Mouse (Mus musculus) thymus, adult 2 months (tissue): ENCODE results near the gene Il1rl1. TPM values are rescaled to one million over a fixed set of nuclear protein-coding genes. Genes with fewer than 3 reads are reported as not detected.

ENCODE experiments used
- DNase-seq: peaks from one replicate; pipeline ENCODE4 v3.0.0; 2021
- H3K27ac ChIP-seq: fragments of 200-500 bp; 2 replicates; pipeline ENCODE4 v1.5.1; 2012; ENCODE audit warnings: low read length, control low read depth; ENCODE audit not compliant: control insufficient read depth, insufficient read depth
- H3K27me3 ChIP-seq: fragments of 200-500 bp; 2 replicates; pipeline ENCODE4 v1.6.1; 2012; ENCODE audit warnings: mild to moderate bottlenecking, low read length, moderate library complexity, mixed read lengths; ENCODE audit not compliant: control insufficient read depth, insufficient read depth
- H3K36me3 ChIP-seq: fragments of 200-500 bp; 2 replicates; pipeline ENCODE4 v1.6.1; 2012; ENCODE audit warnings: mild to moderate bottlenecking, low read length, moderate library complexity; ENCODE audit not compliant: control insufficient read depth, insufficient read depth
- H3K4me1 ChIP-seq: fragments of 200-500 bp; replicated peaks from 2 replicates; pipeline ENCODE4 v1.6.1; 2012; ENCODE audit warnings: low read length; ENCODE audit not compliant: control insufficient read depth, insufficient read depth
- H3K4me3 ChIP-seq: fragments of 200-500 bp; 2 replicates; pipeline ENCODE4 v1.5.1; 2012; ENCODE audit warnings: mild to moderate bottlenecking, low read length, control low read depth, moderate library complexity; ENCODE audit not compliant: control insufficient read depth, insufficient read depth
- CTCF ChIP-seq: fragments of 200-500 bp; IDR thresholded peaks from 2 replicates; pipeline ENCODE4 v1.5.1; 2012; ENCODE audit warnings: mild to moderate bottlenecking, control low read depth, low read length, moderate library complexity, borderline replicate concordance; ENCODE audit not compliant: control insufficient read depth, poor library complexity, insufficient read depth; ENCODE audit errors: extremely low read depth
- POLR2A ChIP-seq: fragments of 200-500 bp; IDR thresholded peaks from 2 replicates; pipeline ENCODE4 v1.6.1; 2012; ENCODE audit warnings: mild to moderate bottlenecking, low read length, control low read depth, moderate library complexity; ENCODE audit not compliant: control insufficient read depth, poor library complexity, insufficient read depth; ENCODE audit errors: extremely low read depth
- WGBS: fragments of 180-500 bp; shearing (Covaris S2); methylation state at CpG from one replicate; pipeline ENCODE4 v1.1.7; 2018; 5-methylcytosine and 5-hydroxymethylcytosine counted together
- polyA plus RNA-seq: library from polyadenylated mRNA; depleted of rRNA; stranded (reverse); fragments of >200 nt; gene quantifications from 2 replicates; pipeline ENCODE4 v1.2.3, GENCODE M21; 2012

Il1rl1 gene
- polyA plus RNA-seq, 1 experiment, result 0.46 TPM

DNA sequence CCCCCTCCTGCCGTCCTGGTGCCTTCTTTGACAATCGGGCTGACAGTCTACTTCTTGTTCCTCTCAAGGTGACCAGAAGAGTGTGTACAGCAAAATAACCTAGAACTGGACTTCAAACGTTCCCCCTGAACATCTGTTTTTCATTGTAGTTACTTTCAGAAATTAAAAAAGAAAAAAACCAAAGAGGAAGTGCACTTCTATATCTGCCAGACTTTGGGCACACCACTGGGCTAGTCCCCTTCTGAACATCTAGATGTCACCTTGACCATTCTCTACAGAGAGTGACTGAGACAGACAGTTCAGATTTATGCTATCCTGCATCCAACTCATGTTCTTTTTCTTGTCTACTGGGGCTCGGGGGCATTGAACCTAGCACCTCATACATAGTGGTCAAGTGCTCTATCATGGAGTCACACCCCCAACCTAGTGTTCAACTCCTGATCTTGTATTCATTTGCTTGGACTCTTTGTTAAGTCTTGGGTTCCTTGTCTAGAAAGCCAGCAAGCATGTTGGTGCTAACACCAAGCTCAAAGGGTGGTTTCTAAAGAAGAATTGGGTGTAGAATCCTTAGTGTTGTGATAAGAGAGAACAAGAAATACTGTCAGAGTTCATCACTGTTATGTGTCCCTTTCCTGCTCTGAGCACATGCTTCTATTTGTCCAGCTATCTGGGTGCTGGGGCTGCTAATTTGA, 919 bp downstream of the Il1rl1 start:
- H3K4me1 ChIP-seq, result no peaks in the 10 kb centered on the region; the same call in 1 of the 2 replicates
- H3K36me3 ChIP-seq, result no peaks in the 10 kb centered on the region
- H3K27me3 ChIP-seq, result no peaks in the 10 kb centered on the region
- TF ChIP-seq CTCF (no peak), POLR2A (no peak)
- H3K27ac ChIP-seq, result no peak overlapping the region
- no peak for DNase-seq
- 32% methylated on average over 4 of the region's 4 CpGs for WGBS
- no peak overlapping the region for H3K4me3 ChIP-seq

DNA sequence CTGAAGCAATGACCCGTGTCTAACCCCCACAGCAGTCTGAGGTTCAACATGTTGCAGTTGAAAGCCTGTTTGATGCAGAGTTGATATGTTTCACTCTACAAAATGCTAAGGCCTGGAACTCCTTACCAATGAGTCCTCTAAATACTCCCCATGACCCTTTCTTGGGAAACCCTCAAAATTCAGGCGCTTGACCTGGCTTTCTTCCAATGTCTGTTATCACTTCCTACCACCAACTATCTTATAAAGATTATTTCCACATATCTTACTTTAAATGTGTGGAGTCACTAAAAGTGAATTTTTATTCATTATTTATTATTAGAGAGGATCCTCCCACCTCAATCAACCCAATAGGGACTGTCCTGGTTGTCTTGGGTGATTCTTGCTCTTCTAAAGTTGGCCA, 2.8 kb downstream of the Il1rl1 start:
- TF ChIP-seq POLR2A (no peak), CTCF (no peak)
- Histone ChIP-seq H3K27me3 (no peaks in the 10 kb centered on the region), H3K4me1 (peaks cover 1% of the 10 kb centered on the region), H3K4me3 (no peak overlapping the region), H3K27ac (no peak overlapping the region), H3K36me3 (no peaks in the 10 kb centered on the region)
- 81% methylated on average over 2 of the region's 2 CpGs for WGBS
- no peak for DNase-seq

DNA sequence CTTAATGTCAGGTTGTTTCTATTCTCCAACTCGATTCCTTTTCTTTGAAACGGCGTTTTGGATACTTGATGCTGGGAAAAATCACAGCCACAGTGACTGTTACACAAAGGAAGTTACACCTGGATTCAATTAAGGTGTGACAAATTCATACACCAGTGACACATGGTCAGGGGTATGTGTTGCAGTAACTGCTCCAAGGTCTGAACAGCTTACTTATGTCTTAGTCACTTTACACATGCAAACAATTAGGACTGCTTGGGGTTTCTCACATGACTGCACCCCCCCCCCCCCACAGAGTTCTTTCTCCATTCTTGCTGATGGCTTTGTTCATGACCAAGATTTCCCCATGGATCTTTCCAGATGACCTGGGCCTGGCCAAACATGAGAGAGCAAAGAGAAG, 6.6 kb downstream of the Il1rl1 start:
- Histone ChIP-seq H3K27ac (no peak overlapping the region), H3K4me3 (no peak overlapping the region), H3K4me1 (peaks cover 2% of the 10 kb centered on the region), H3K27me3 (no peaks in the 10 kb centered on the region), H3K36me3 (no peaks in the 10 kb centered on the region)
- DNase-seq, result no peak
- TF ChIP-seq CTCF (no peak), POLR2A (no peak)
- 94% methylated on average over 3 of the region's 3 CpGs for WGBS

DNA sequence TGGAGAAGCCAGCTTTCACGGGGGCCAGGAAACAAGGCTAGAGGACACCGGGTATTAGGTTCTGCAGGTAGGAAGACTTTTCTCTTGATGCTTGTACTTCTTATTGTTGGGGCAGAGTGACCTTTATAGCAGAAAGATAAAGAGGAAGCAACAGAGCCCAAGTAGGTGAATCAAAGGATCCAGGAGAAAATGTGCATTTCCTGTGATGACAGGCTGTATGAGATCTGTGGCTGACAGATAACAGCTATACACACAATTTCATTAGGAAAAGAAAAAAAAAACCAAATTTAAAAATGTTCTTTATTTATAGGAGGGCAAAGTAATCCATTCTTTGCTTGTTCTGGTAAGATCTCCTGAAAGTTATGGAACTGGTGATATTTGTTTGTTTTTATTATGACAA, 8.0 kb downstream of the Il1rl1 start:
- no peak overlapping the region for H3K27ac ChIP-seq
- H3K4me1 ChIP-seq, result peaks cover 2% of the 10 kb centered on the region
- H3K36me3 ChIP-seq, result no peaks in the 10 kb centered on the region
- no peaks in the 10 kb centered on the region for H3K27me3 ChIP-seq
- no peak for DNase-seq
- TF ChIP-seq POLR2A, result no peak
- no peak for TF ChIP-seq CTCF
- 31% methylated on average over 2 of the region's 2 CpGs for WGBS
- H3K4me3 ChIP-seq, result no peak overlapping the region

DNA sequence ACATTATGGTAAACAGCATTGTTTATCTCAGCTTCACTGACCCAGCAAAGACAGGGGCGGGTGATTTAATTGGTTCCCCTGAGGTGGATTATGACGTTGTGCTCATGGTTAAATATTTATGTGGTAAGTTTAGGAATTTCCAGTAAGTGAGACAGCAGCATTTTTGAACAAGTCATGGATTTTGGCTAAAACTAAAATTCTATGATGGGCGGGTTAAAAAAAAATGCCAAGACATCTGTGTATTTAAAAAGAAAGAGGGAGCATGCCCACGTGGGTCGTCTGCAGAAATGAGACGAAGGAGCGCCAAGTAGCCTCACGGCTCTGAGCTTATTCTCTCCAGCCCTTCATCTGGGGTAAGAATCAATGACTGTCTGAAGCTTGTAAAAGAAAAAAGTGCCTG, 10.1 kb downstream of the Il1rl1 start:
- peaks cover 2% of the 10 kb centered on the region for H3K4me1 ChIP-seq
- no peak overlapping the region for H3K4me3 ChIP-seq
- TF ChIP-seq CTCF (no peak), POLR2A (no peak)
- no peak for DNase-seq
- no peaks in the 10 kb centered on the region for H3K36me3 ChIP-seq
- no peak overlapping the region for H3K27ac ChIP-seq
- H3K27me3 ChIP-seq, result no peaks in the 10 kb centered on the region
- WGBS, result 90% methylated on average over 8 of the region's 8 CpGs

DNA sequence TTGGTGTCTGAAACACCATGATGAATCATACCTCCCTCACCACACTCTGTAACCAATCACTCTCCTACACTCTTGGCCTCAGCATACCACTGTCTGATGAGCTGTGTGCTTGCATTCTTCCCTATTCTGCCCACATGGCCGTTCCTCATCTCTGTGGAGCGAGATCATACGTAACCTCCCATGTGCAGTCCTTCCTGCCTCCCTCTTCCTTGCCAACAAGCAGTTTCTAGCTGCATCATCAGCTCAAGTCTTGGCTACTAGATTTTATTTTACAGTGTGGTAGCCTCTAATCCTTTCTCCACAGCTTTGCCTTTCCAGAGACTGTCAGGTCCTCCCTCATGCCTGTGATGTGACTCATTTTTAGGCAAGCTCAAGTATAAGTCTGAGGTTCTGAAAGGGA, 15.4 kb downstream of the Il1rl1 start:
- TF ChIP-seq POLR2A, result no peak
- no peak for TF ChIP-seq CTCF
- Histone ChIP-seq H3K4me1 (no peaks in the 10 kb centered on the region), H3K27me3 (no peaks in the 10 kb centered on the region), H3K4me3 (no peak overlapping the region), H3K36me3 (no peaks in the 10 kb centered on the region), H3K27ac (no peak overlapping the region)
- 69% methylated on average over 3 of the region's 3 CpGs for WGBS
- no peak for DNase-seq
